Mouse (Mus musculus): ENCODE measurements at regions not wholly inside any gene's neighbourhood (a gene's known extent, or its start where the extent isn't known, plus 50 kb on each side); places are given as distances from the start of the nearest gene placed in this dataset.

DNA sequence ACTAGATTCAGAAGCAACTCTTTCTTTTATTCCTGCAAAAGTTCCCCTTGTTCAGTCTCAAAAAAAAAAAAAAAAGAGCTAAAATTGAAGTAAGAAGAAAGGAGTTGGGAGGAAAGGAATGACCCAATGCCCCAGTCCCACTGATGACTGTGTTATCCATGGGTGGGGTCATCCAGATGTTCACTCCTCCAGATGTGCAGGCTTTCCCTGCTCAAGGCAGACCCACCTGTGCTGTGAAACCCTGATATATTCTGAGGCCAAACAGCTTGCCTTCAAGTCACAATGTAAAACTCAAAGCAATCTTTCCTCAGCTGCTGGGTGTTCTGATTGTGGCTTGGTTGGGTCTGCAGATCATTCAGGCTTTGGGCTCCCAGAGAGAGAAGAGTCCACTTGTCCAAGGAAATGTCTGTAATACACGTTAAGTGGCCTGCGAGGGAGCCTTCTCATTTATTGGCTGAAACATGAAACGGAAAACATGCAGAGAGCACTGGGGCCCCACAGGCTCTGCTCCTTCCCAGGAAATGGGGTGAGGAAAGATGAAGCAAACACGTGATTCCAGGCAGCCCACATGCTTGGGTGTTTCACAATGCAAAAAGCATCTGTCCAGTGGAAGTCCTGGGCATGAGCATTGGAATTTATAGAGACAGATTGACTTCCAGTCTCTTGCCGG lies 296.6 kb downstream of the Nuak1 start:
- TF ChIP-seq POLR2A (IDR thresholded peaks at IDR 0.05; ENCODE audit: borderline replicate concordance, extremely low read depth, insufficient read depth, insufficient read length, poor library complexity, severe bottlenecking) (no peak), CTCF (IDR thresholded peaks at IDR 0.05; ENCODE audit: borderline replicate concordance, extremely low read depth, insufficient read depth, insufficient read length) (no peak)

All from brain, embryonic 14.5 days (tissue).